Mouse (Mus musculus): ENCODE data around the gene Mef2b. TPM values are rescaled to one million over a fixed set of nuclear protein-coding genes. Genes with fewer than 3 reads are reported as not detected.

Gene Mef2b
- polyA plus RNA-seq, 1 experiment from 2014 or later, result 0.29 TPM

GRCm38 (mm10) chr8:70170748-70171147 is 31.2 kb downstream of the Mef2b start:
- H3K4me3 ChIP-seq (ENCODE audit: low read depth, low read length), result no peak overlapping the region
- H3K9ac ChIP-seq (replicated peaks; ENCODE audit: low read depth), result no peak overlapping the region
- H3K27ac ChIP-seq (ENCODE audit: low read length), result no peak overlapping the region
- no peaks in the 10 kb centered on the region for H3K9me3 ChIP-seq (ENCODE audit: low read length)
- no peak for TF ChIP-seq CTCF (IDR thresholded peaks at IDR 0.05)
- no peak for TF ChIP-seq EP300 (IDR thresholded peaks at IDR 0.05)
- H3K36me3 ChIP-seq (ENCODE audit: insufficient read depth, low read length), result no peaks in the 10 kb centered on the region
- ATAC-seq (no peak), DNase-seq (ENCODE audit: low spot score) (no peak)
- no peaks in the 10 kb centered on the region for H3K27me3 ChIP-seq (replicated peaks; ENCODE audit: insufficient read depth, low read length)
- no peaks in the 10 kb centered on the region for H3K4me1 ChIP-seq (ENCODE audit: insufficient read depth, low read depth, low read length)
- 64% methylated on average over 3 of the region's 3 CpGs for WGBS
- H3K4me2 ChIP-seq (replicated peaks; ENCODE audit: low read depth, low read length), result no peak overlapping the region

- WGBS, result 85% methylated on average over 7 of the region's 7 CpGs
- ATAC-seq (no peak), DNase-seq (ENCODE audit: low spot score) (no peak)
- Histone ChIP-seq H3K4me2 (replicated peaks; ENCODE audit: low read depth, low read length) (no peak overlapping the region), H3K27me3 (replicated peaks; ENCODE audit: insufficient read depth, low read length) (no peaks in the 10 kb centered on the region), H3K9me3 (ENCODE audit: low read length) (no peaks in the 10 kb centered on the region), H3K36me3 (ENCODE audit: insufficient read depth, low read length) (no peaks in the 10 kb centered on the region), H3K27ac (ENCODE audit: low read length) (no peak overlapping the region), H3K4me3 (ENCODE audit: low read depth, low read length) (no peak overlapping the region), H3K9ac (replicated peaks; ENCODE audit: low read depth) (no peak overlapping the region), H3K4me1 (ENCODE audit: insufficient read depth, low read depth, low read length) (no peaks in the 10 kb centered on the region)
- TF ChIP-seq CTCF (IDR thresholded peaks at IDR 0.05) (no peak), EP300 (IDR thresholded peaks at IDR 0.05) (no peak)
These were observed 31.7 kb downstream of the Mef2b start for GRCm38 (mm10) chr8:70171240-70171639.

DNA sequence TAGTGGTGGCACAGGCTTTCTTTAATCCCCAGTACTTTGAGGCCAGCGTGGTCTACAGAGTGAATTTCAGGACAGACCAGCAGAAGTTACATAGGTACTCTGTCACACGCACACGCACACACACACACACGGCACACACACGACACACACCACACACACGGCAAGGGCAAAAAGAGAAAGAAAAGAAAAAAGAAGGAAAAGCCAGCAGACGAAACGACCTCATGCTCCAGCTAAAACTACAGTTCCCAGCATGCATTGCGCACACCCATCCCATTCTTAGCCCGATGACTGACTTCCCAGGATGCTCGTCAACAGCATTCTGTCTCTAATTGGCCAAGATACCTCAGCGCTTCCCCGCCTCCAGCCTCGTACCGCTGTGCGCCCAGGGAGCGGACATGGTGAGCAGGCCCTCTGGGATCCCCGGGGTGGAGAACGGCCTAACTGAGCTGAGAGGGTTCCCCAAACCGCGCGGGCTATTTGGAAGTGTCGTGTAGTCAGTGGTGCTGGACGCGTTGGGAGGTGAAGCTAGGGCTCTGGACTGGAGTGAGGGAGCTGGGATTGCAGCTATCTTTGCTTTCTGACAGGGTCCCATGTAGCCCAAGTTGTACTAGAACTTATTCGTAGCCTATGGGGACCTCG is 32.7 kb downstream of the Mef2b start, which contains the start of gene Tmem161a:
TSS of gene Tmem161a (plus strand) at position 314 of the 639 bp plus-strand sequence.
- peak; percentile 99 for ATAC-seq
- Histone ChIP-seq H3K27me3 (replicated peaks; ENCODE audit: insufficient read depth, low read length) (no peaks in the 10 kb centered on the region), H3K4me2 (replicated peaks; ENCODE audit: low read depth, low read length) (peak within 1 kb of the TSS; percentile 63), H3K4me1 (ENCODE audit: insufficient read depth, low read depth, low read length) (no peaks in the 10 kb centered on the region), H3K4me3 (ENCODE audit: low read depth, low read length) (peak within 1 kb of the TSS; percentile 58), H3K9ac (replicated peaks; ENCODE audit: low read depth) (peak within 1 kb of the TSS; percentile 78), H3K36me3 (ENCODE audit: insufficient read depth, low read length) (no peaks in the 10 kb centered on the region), H3K9me3 (ENCODE audit: low read length) (no peaks in the 10 kb centered on the region), H3K27ac (ENCODE audit: low read length) (peak within 1 kb of the TSS; percentile 75)
- TF ChIP-seq EP300 (IDR thresholded peaks at IDR 0.05) (no peak), CTCF (IDR thresholded peaks at IDR 0.05) (no peak)
- DNase-seq (ENCODE audit: low spot score), result peak; percentile 98
- 1% methylated on average over 27 of the region's 27 CpGs for WGBS

GRCm38 (mm10) chr8:70173320-70173719 is 33.8 kb downstream of the Mef2b start:
- ATAC-seq, result no peak
- Histone ChIP-seq H3K4me3 (ENCODE audit: low read depth, low read length) (no peak overlapping the region), H3K36me3 (ENCODE audit: insufficient read depth, low read length) (no peaks in the 10 kb centered on the region), H3K27me3 (replicated peaks; ENCODE audit: insufficient read depth, low read length) (no peaks in the 10 kb centered on the region), H3K4me2 (replicated peaks; ENCODE audit: low read depth, low read length) (no peak overlapping the region), H3K9me3 (ENCODE audit: low read length) (no peaks in the 10 kb centered on the region), H3K27ac (ENCODE audit: low read length) (no peak overlapping the region), H3K4me1 (ENCODE audit: insufficient read depth, low read depth, low read length) (no peaks in the 10 kb centered on the region), H3K9ac (replicated peaks; ENCODE audit: low read depth) (no peak overlapping the region)
- DNase-seq (ENCODE audit: low spot score), result no peak
- 61% methylated on average over 5 of the region's 5 CpGs for WGBS
- TF ChIP-seq CTCF (IDR thresholded peaks at IDR 0.05) (no peak), EP300 (IDR thresholded peaks at IDR 0.05) (no peak)

DNA sequence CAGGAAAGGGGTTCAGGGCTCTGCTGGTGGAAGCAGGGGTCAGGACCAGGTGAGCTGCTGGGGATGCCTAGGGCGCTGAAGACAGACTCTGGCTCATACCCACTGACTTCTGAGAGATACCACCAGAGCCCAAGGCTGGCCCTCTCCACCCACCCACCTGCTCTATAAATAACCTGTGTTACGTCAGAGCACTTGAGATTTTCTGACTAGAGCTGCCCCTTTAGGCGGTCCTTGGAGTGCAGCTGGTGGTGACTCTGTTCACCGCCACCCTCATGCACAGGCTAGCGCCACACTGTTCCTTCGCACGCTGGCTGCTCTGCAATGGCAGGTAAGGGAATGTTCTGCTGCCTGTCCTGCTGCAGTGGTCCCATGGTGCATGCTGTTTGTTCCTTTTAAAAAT is 34.6 kb downstream of the Mef2b start:
- Histone ChIP-seq H3K9ac (replicated peaks; ENCODE audit: low read depth) (no peak overlapping the region), H3K36me3 (ENCODE audit: insufficient read depth, low read length) (no peaks in the 10 kb centered on the region; the same call in 1 of the 2 replicates), H3K4me2 (replicated peaks; ENCODE audit: low read depth, low read length) (no peak overlapping the region), H3K9me3 (ENCODE audit: low read length) (no peaks in the 10 kb centered on the region), H3K27ac (ENCODE audit: low read length) (no peak overlapping the region), H3K27me3 (replicated peaks; ENCODE audit: insufficient read depth, low read length) (no peaks in the 10 kb centered on the region), H3K4me1 (ENCODE audit: insufficient read depth, low read depth, low read length) (no peaks in the 10 kb centered on the region), H3K4me3 (ENCODE audit: low read depth, low read length) (no peak overlapping the region)
- DNase-seq (ENCODE audit: low spot score) (no peak), ATAC-seq (no peak)
- TF ChIP-seq CTCF (IDR thresholded peaks at IDR 0.05) (no peak), EP300 (IDR thresholded peaks at IDR 0.05) (no peak)
- 62% methylated on average over 7 of the region's 7 CpGs for WGBS

DNA sequence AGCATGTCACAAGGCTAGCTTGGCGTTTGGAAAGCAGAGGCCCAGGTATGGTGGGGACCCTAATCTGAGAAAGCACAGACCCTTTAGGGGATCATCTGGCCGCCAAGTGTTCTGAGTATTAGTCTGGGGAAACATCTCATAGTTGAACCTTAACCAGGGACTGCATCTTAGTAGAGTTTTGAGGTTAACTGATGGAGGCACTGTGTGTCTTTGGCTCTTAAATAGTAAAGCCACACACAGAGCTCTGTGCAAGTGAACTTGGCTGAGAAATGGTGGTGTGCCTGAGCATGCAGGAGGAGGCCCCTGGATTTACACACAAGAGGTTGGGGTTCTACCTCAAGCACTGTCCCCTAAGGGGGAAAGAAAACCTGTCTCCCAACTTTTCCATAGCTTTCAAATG is 38.7 kb downstream of the Mef2b start:
- H3K36me3 ChIP-seq (ENCODE audit: insufficient read depth, low read length), result no peaks in the 10 kb centered on the region; the same call in 1 of the 2 replicates

More for the DNA sequence above, 38.7 kb downstream of the Mef2b start:
- Histone ChIP-seq H3K9me3 (ENCODE audit: low read length) (no peaks in the 10 kb centered on the region), H3K9ac (replicated peaks; ENCODE audit: low read depth) (no peak overlapping the region), H3K27me3 (replicated peaks; ENCODE audit: insufficient read depth, low read length) (no peaks in the 10 kb centered on the region), H3K4me2 (replicated peaks; ENCODE audit: low read depth, low read length) (no peak overlapping the region), H3K27ac (ENCODE audit: low read length) (no peak overlapping the region), H3K4me1 (ENCODE audit: insufficient read depth, low read depth, low read length) (no peaks in the 10 kb centered on the region), H3K4me3 (ENCODE audit: low read depth, low read length) (no peak overlapping the region)
- WGBS, result 92% methylated on average over 2 of the region's 2 CpGs
- TF ChIP-seq EP300 (IDR thresholded peaks at IDR 0.05) (no peak), CTCF (IDR thresholded peaks at IDR 0.05) (no peak)
- ATAC-seq, result no peak
- no peak for DNase-seq (ENCODE audit: low spot score)

Measured in lung, postnatal 0 days (tissue).